Mouse (Mus musculus): ENCODE measurements at regions not wholly inside any gene's neighbourhood (a gene's known extent, or its start where the extent isn't known, plus 50 kb on each side); places are given as distances from the start of the nearest gene placed in this dataset.

DNA sequence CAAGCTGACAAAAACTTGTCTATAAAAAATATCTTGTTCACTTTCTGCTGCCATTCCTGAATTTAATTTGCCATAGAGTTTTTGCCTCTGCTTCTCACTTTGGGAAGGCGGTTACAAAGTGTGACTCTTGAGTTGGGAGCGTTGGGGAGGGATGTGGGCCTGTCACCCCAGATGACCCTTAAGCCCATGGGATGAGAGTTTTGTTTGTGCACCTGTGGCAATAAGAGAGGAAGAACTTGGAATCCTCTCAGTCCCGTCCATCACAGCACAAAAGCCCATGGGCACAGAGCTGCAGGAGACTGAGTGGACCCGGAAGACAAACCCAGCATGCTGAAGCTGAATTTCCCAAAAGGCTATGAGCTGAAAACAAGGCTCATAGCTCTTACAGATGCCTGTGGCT lies 127.7 kb upstream of the Pik3r1 start:
- Histone ChIP-seq H3K9me3 (ENCODE audit: low read length) (no peaks in the 10 kb centered on the region), H3K4me3 (ENCODE audit: low read length) (no peak overlapping the region), H3K9ac (replicated peaks; ENCODE audit: low read length) (no peak overlapping the region), H3K27ac (no peak overlapping the region), H3K27me3 (ENCODE audit: insufficient read depth, low read length) (no peaks in the 10 kb centered on the region), H3K4me2 (ENCODE audit: low read depth, low read length) (no peak overlapping the region), H3K4me1 (ENCODE audit: insufficient read depth, low read length) (no peaks in the 10 kb centered on the region), H3K36me3 (ENCODE audit: insufficient read depth, low read length) (no peaks in the 10 kb centered on the region)
- WGBS = 60% methylated on average over 4 of the region's 4 CpGs
- TF ChIP-seq CTCF (IDR thresholded peaks at IDR 0.05; ENCODE audit: low read depth) = no peak
- DNase-seq (ENCODE audit: low spot score) (no peak), ATAC-seq (no peak)

- Histone ChIP-seq H3K4me3 (ENCODE audit: low read length) (no peak overlapping the region), H3K27ac (no peak overlapping the region), H3K9ac (replicated peaks; ENCODE audit: low read length) (no peak overlapping the region), H3K36me3 (ENCODE audit: insufficient read depth, low read length) (no peaks in the 10 kb centered on the region), H3K4me1 (ENCODE audit: insufficient read depth, low read length) (no peaks in the 10 kb centered on the region), H3K4me2 (ENCODE audit: low read depth, low read length) (no peak overlapping the region), H3K27me3 (ENCODE audit: insufficient read depth, low read length) (no peaks in the 10 kb centered on the region), H3K9me3 (ENCODE audit: low read length) (no peaks in the 10 kb centered on the region)
- ATAC-seq (no peak), DNase-seq (ENCODE audit: low spot score) (no peak)
- WGBS = 90% methylated on average over 4 of the region's 4 CpGs
- TF ChIP-seq CTCF (IDR thresholded peaks at IDR 0.05; ENCODE audit: low read depth) = no peak
These were observed 128.9 kb upstream of the Pik3r1 start for GRCm38 (mm10) chr13:101896946-101897345.

- Histone ChIP-seq H3K27ac (no peak overlapping the region), H3K4me3 (ENCODE audit: low read length) (no peak overlapping the region), H3K27me3 (ENCODE audit: insufficient read depth, low read length) (no peaks in the 10 kb centered on the region), H3K4me1 (ENCODE audit: insufficient read depth, low read length) (no peaks in the 10 kb centered on the region), H3K4me2 (ENCODE audit: low read depth, low read length) (no peak overlapping the region), H3K9me3 (ENCODE audit: low read length) (no peaks in the 10 kb centered on the region), H3K9ac (replicated peaks; ENCODE audit: low read length) (no peak overlapping the region), H3K36me3 (ENCODE audit: insufficient read depth, low read length) (no peaks in the 10 kb centered on the region)
- TF ChIP-seq CTCF (IDR thresholded peaks at IDR 0.05; ENCODE audit: low read depth) = no peak
- no peak for ATAC-seq
- DNase-seq (ENCODE audit: low spot score) = peak; percentile 30
- 44% methylated on average over 7 of the region's 7 CpGs for WGBS
These were observed 134.2 kb upstream of the Pik3r1 start for GRCm38 (mm10) chr13:101902213-101902612.

GRCm38 (mm10) chr13:101905909-101906676 lies 138.1 kb upstream of the Pik3r1 start:
- 54% methylated on average over 7 of the region's 7 CpGs for WGBS

DNA sequence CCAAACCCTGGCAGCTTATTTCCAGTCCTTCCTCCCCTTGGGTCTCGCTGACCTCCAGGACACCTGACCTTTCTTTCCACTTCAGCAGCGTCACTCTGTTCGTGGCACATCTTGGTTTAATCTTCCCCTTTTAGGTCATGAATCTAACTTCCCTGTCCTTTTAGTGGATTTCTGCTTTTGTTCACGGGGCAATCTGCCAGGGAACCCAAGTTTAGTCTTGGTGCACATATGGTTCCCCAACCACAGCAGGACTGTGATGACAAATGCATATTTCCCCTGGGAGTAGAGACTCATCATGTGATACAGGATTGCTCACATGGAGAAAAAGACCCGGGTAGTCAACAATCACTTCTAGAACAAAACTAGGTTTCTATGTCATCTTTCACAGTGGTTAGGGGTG lies 141.0 kb upstream of the Pik3r1 start:
- no peak overlapping the region for H3K4me2 ChIP-seq (ENCODE audit: low read depth, low read length)
- H3K27ac ChIP-seq = no peak overlapping the region
- H3K4me1 ChIP-seq (ENCODE audit: insufficient read depth, low read length) = no peaks in the 10 kb centered on the region
- ATAC-seq (no peak), DNase-seq (ENCODE audit: low spot score) (peak; percentile 12)
- no peak overlapping the region for H3K9ac ChIP-seq (replicated peaks; ENCODE audit: low read length)
- no peak overlapping the region for H3K4me3 ChIP-seq (ENCODE audit: low read length)
- no peaks in the 10 kb centered on the region for H3K9me3 ChIP-seq (ENCODE audit: low read length)
- no peaks in the 10 kb centered on the region for H3K27me3 ChIP-seq (ENCODE audit: insufficient read depth, low read length)
- H3K36me3 ChIP-seq (ENCODE audit: insufficient read depth, low read length) = no peaks in the 10 kb centered on the region
- WGBS = 76% methylated on average over 5 of the region's 5 CpGs
- no peak for TF ChIP-seq CTCF (IDR thresholded peaks at IDR 0.05; ENCODE audit: low read depth)

More at GRCm38 (mm10) chr13:101905909-101906676, 138.1 kb upstream of the Pik3r1 start:
- no peak overlapping the region for H3K4me3 ChIP-seq (ENCODE audit: low read length)
- no peaks in the 10 kb centered on the region for H3K4me1 ChIP-seq (ENCODE audit: insufficient read depth, low read length)
- ATAC-seq (peak; percentile 47; the same call in 1 of the 2 replicates), DNase-seq (ENCODE audit: low spot score) (peak; percentile 78)
- TF ChIP-seq CTCF (IDR thresholded peaks at IDR 0.05; ENCODE audit: low read depth) = no peak
- H3K4me2 ChIP-seq (ENCODE audit: low read depth, low read length) = no peak overlapping the region
- no peak overlapping the region for H3K27ac ChIP-seq
- H3K9me3 ChIP-seq (ENCODE audit: low read length) = no peaks in the 10 kb centered on the region
- H3K27me3 ChIP-seq (ENCODE audit: insufficient read depth, low read length) = no peaks in the 10 kb centered on the region
- no peak overlapping the region for H3K9ac ChIP-seq (replicated peaks; ENCODE audit: low read length)
- no peaks in the 10 kb centered on the region for H3K36me3 ChIP-seq (ENCODE audit: insufficient read depth, low read length)

GRCm38 (mm10) chr13:101910687-101911086 lies 142.7 kb upstream of the Pik3r1 start:
- TF ChIP-seq CTCF (IDR thresholded peaks at IDR 0.05; ENCODE audit: low read depth) = no peak
- no peak for DNase-seq (ENCODE audit: low spot score)
- no peak overlapping the region for H3K4me2 ChIP-seq (ENCODE audit: low read depth, low read length)
- H3K4me1 ChIP-seq (ENCODE audit: insufficient read depth, low read length) = no peaks in the 10 kb centered on the region
- no peak overlapping the region for H3K9ac ChIP-seq (replicated peaks; ENCODE audit: low read length)
- H3K36me3 ChIP-seq (ENCODE audit: insufficient read depth, low read length) = no peaks in the 10 kb centered on the region
- no peaks in the 10 kb centered on the region for H3K27me3 ChIP-seq (ENCODE audit: insufficient read depth, low read length)
- H3K4me3 ChIP-seq (ENCODE audit: low read length) = no peak overlapping the region
- no peak for ATAC-seq
- 75% methylated on average over 5 of the region's 5 CpGs for WGBS
- H3K27ac ChIP-seq = no peak overlapping the region
- no peaks in the 10 kb centered on the region for H3K9me3 ChIP-seq (ENCODE audit: low read length)

GRCm38 (mm10) chr13:101914132-101914531 lies 146.1 kb upstream of the Pik3r1 start:
- TF ChIP-seq CTCF (IDR thresholded peaks at IDR 0.05; ENCODE audit: low read depth) = no peak
- 84% methylated on average over 4 of the region's 4 CpGs for WGBS
- no peaks in the 10 kb centered on the region for H3K36me3 ChIP-seq (ENCODE audit: insufficient read depth, low read length)
- H3K27ac ChIP-seq = no peak overlapping the region
- no peak overlapping the region for H3K4me3 ChIP-seq (ENCODE audit: low read length)
- no peak for DNase-seq (ENCODE audit: low spot score)
- no peak for ATAC-seq
- H3K9ac ChIP-seq (replicated peaks; ENCODE audit: low read length) = no peak overlapping the region
- H3K4me2 ChIP-seq (ENCODE audit: low read depth, low read length) = no peak overlapping the region
- no peaks in the 10 kb centered on the region for H3K4me1 ChIP-seq (ENCODE audit: insufficient read depth, low read length)
- H3K9me3 ChIP-seq (ENCODE audit: low read length) = no peaks in the 10 kb centered on the region
- H3K27me3 ChIP-seq (ENCODE audit: insufficient read depth, low read length) = no peaks in the 10 kb centered on the region
